ENCODE assay signal across 29 mouse cellular contexts in genomic region chr17:31454056-31454455, GRCm38 (mm10).
DNase-seq lines count a peak whose midpoint lies in the region; ATAC-seq and TF ChIP-seq lines count a peak whose summit lies in the region.
"Had no signal": no experiment of that assay in that cellular context is flagged by ENCODE, and none has a peak within 500 bp of the region (broad histone marks: within the 10 kb centered on the region; RNA-seq: fewer than 3 reads in every experiment).

No protein-coding gene starts in this region.

- no peak overlapping the region for H3K4me3 ChIP-seq in gastrocnemius, adult 2 months
- no peak overlapping the region for H3K4me3 ChIP-seq in lung, embryonic 16.5 days (ENCODE audit: low read length)
- no peak overlapping the region for H3K4me3 ChIP-seq in intestine, postnatal 0 days (ENCODE audit: low read depth, low read length)
- H3K4me3 ChIP-seq in stomach, postnatal 0 days (ENCODE audit: low read depth, low read length), result no peak overlapping the region
- H3K4me3 ChIP-seq: embryonic facial prominence, embryonic 13.5 days; erythroblast, embryonic 14.5 days; forebrain, embryonic 12.5 days; hindbrain, embryonic 12.5 days; liver, embryonic 15.5 days; myocyte; neural tube, embryonic 13.5 days had no signal

- no peaks in the 10 kb centered on the region for H3K36me3 ChIP-seq in lung, embryonic 16.5 days (ENCODE audit: control insufficient read depth, insufficient read depth, low read length)
- peaks cover 57% of the 10 kb centered on the region for H3K36me3 ChIP-seq in intestine, postnatal 0 days (ENCODE audit: control insufficient read depth, insufficient read depth)
- no peaks in the 10 kb centered on the region for H3K36me3 ChIP-seq in stomach, postnatal 0 days (ENCODE audit: control insufficient read depth, insufficient read depth, low read length)
- H3K36me3 ChIP-seq: G1E; liver, embryonic 15.5 days had no signal

- H3K27me3 ChIP-seq in lung, embryonic 16.5 days (ENCODE audit: control insufficient read depth, insufficient read depth, low read depth, low read length), result no peaks in the 10 kb centered on the region
- no peaks in the 10 kb centered on the region for H3K27me3 ChIP-seq in intestine, postnatal 0 days (replicated peaks; ENCODE audit: control insufficient read depth, insufficient read depth, low read length)
- H3K27me3 ChIP-seq in stomach, postnatal 0 days (ENCODE audit: control insufficient read depth, insufficient read depth, low read length), result no peaks in the 10 kb centered on the region
- H3K27me3 ChIP-seq: embryonic facial prominence, embryonic 13.5 days; forebrain, embryonic 12.5 days; hindbrain, embryonic 12.5 days; liver, embryonic 15.5 days; neural tube, embryonic 13.5 days; Patski had no signal

- H3K9ac ChIP-seq in lung, embryonic 16.5 days (ENCODE audit: low read length), result peak overlapping the region; percentile 33
- no peak overlapping the region for H3K9ac ChIP-seq in intestine, postnatal 0 days (ENCODE audit: low read depth, low read length)
- H3K9ac ChIP-seq in stomach, postnatal 0 days (ENCODE audit: low read length), result no peak overlapping the region
- H3K9ac ChIP-seq: embryonic facial prominence, embryonic 13.5 days; forebrain, embryonic 12.5 days; hindbrain, embryonic 12.5 days; liver, embryonic 15.5 days; neural tube, embryonic 13.5 days had no signal

- no peak for TF ChIP-seq CTCF in gastrocnemius, adult 2 months (IDR thresholded peaks at IDR 0.05)
- no peak for TF ChIP-seq CTCF in intestine, postnatal 0 days (IDR thresholded peaks at IDR 0.05; ENCODE audit: low read depth)
- TF ChIP-seq CTCF in stomach, postnatal 0 days (IDR thresholded peaks at IDR 0.05; ENCODE audit: low read depth), result no peak

- WGBS in lung, embryonic 16.5 days, result 62% methylated on average over 9 of the region's 9 CpGs
- WGBS in intestine, postnatal 0 days, result 62% methylated on average over 9 of the region's 9 CpGs
- WGBS in stomach, postnatal 0 days, result 51% methylated on average over 9 of the region's 9 CpGs

- H3K4me1 ChIP-seq in lung, embryonic 16.5 days (replicated peaks; ENCODE audit: control insufficient read depth, insufficient read depth, low read length), result peaks cover 42% of the 10 kb centered on the region
- H3K4me1 ChIP-seq in intestine, postnatal 0 days (replicated peaks; ENCODE audit: control insufficient read depth, insufficient read depth, low read length), result 0 out of 2 replicates have a peak, but pooled peaks cover 3% of the 10 kb centered on the region
- 0 out of 2 replicates have a peak, but pooled peaks cover 2% of the 10 kb centered on the region for H3K4me1 ChIP-seq in stomach, postnatal 0 days (replicated peaks; ENCODE audit: control insufficient read depth, insufficient read depth)
- H3K4me1 ChIP-seq: liver, embryonic 15.5 days had no signal

- intact Hi-C loops in gastrocnemius, adult 2 months (cut with DNase I), result no loop called here

- DNase-seq in gastrocnemius, adult 2 months, result no peak
- DNase-seq in gastrocnemius, adult 18-20 months (ENCODE audit: low spot score), result no peak
- DNase-seq in lung, postnatal 25 days (ENCODE audit: low spot score), result no peak
- DNase-seq in stomach, postnatal 0 days (ENCODE audit: low spot score), result no peak
- no peak for DNase-seq in cerebellum, adult 18-20 months
- DNase-seq: B cell, adult 2 months; cerebellum, adult 8-10 months; cerebellum, postnatal 36 days; embryo, embryonic 11 days; kidney, postnatal 36 days; liver; retina, postnatal 1 day; right cerebral cortex, postnatal 25 days; thymus, adult 2 months; thymus, postnatal 4 days had no signal

- peak overlapping the region; percentile 38 for H3K27ac ChIP-seq in gastrocnemius, adult 2 months
- peak overlapping the region; percentile 81 for H3K27ac ChIP-seq in lung, embryonic 16.5 days (ENCODE audit: low read length)
- H3K27ac ChIP-seq in intestine, postnatal 0 days (ENCODE audit: low read depth, low read length), result peak overlapping the region; percentile 22; the same call in 1 of the 2 replicates
- H3K27ac ChIP-seq in stomach, postnatal 0 days (replicated peaks), result peak overlapping the region; percentile 80
- H3K27ac ChIP-seq: embryonic facial prominence, embryonic 13.5 days; forebrain, embryonic 12.5 days; hindbrain, embryonic 12.5 days; liver, embryonic 15.5 days; macrophage; neural tube, embryonic 13.5 days had no signal

- no peak for TF ChIP-seq EP300 in stomach, postnatal 0 days (optimal IDR thresholded peaks at IDR 0.05)

- ATAC-seq in lung, embryonic 16.5 days (ENCODE audit: low read depth), result no peak
- ATAC-seq in intestine, postnatal 0 days, result no peak
- no peak for ATAC-seq in stomach, postnatal 0 days (ENCODE audit: low FRiP score, low TSS enrichment)
- ATAC-seq: midbrain, embryonic 16.5 days; Patski had no signal

- H3K9me3 ChIP-seq in lung, embryonic 16.5 days (ENCODE audit: control insufficient read depth, low read length), result no peaks in the 10 kb centered on the region
- H3K9me3 ChIP-seq in intestine, postnatal 0 days (ENCODE audit: control insufficient read depth), result no peaks in the 10 kb centered on the region
- no peaks in the 10 kb centered on the region for H3K9me3 ChIP-seq in stomach, postnatal 0 days (ENCODE audit: control insufficient read depth, low read length)
- H3K9me3 ChIP-seq: embryonic facial prominence, embryonic 13.5 days; forebrain, embryonic 12.5 days; hindbrain, embryonic 12.5 days; liver, embryonic 15.5 days; neural tube, embryonic 13.5 days had no signal

- H3K4me2 ChIP-seq in lung, embryonic 16.5 days (ENCODE audit: low read depth, low read length), result no peak overlapping the region
- H3K4me2 ChIP-seq in intestine, postnatal 0 days (replicated peaks; ENCODE audit: low read depth), result no peak overlapping the region
- H3K4me2 ChIP-seq in stomach, postnatal 0 days (replicated peaks; ENCODE audit: low read depth), result no peak overlapping the region
- H3K4me2 ChIP-seq: embryonic facial prominence, embryonic 13.5 days; forebrain, embryonic 12.5 days; heart, embryonic 11.5 days; hindbrain, embryonic 12.5 days; liver, embryonic 15.5 days; neural tube, embryonic 13.5 days had no signal

Comparison
In these comparisons a context has a peak if more than half of its experiments do, and no peak if none do; other contexts are left out.
1. H3K27ac ChIP-seq: peak in every context shown above with its lines; median percentile 81 in lung, embryonic 16.5 days; 80 in stomach, postnatal 0 days; 38 in gastrocnemius, adult 2 months; 22 in intestine, postnatal 0 days.